Mouse (Mus musculus) myocyte (in vitro differentiated cells): ENCODE results near the gene Gm9964.

Experiments used
- CEBPB ChIP-seq: IDR thresholded peaks from 2 replicates; pipeline ENCODE4 v1.6.1; 2011; ENCODE audit warnings: mild to moderate bottlenecking, moderate library complexity; ENCODE audit not compliant: poor library complexity, insufficient read depth, severe bottlenecking
- E2F4 ChIP-seq: IDR thresholded peaks from one replicate; pipeline ENCODE4 v1.6.1; 2011; ENCODE audit warnings: mild to moderate bottlenecking, control low read depth, moderate library complexity; ENCODE audit not compliant: insufficient read depth
- MAX ChIP-seq: IDR thresholded peaks from one replicate; pipeline ENCODE4 v1.6.1; 2011; ENCODE audit warnings: low read depth, mild to moderate bottlenecking, control low read depth
- MYOD1 ChIP-seq, 3 experiments: IDR thresholded peaks; one replicate each; pipeline ENCODE4 v1.6.1; 2011; ENCODE audit warnings: control low read depth in 2 of 3, low read depth in 2 of 3, mild to moderate bottlenecking in 2 of 3, moderate library complexity in 1 of 3; ENCODE audit not compliant: insufficient read length in 2 of 3, control insufficient read depth in 1 of 3
- POLR2A ChIP-seq: IDR thresholded peaks from one replicate; pipeline ENCODE4 v1.6.1; 2011; ENCODE audit warnings: low read depth, mild to moderate bottlenecking, control low read depth, moderate library complexity; ENCODE audit not compliant: insufficient read length
- POLR2AphosphoS2 ChIP-seq: IDR thresholded peaks from one replicate; pipeline ENCODE4 v1.6.1; 2011; ENCODE audit warnings: low read depth, control low read depth; ENCODE audit not compliant: insufficient read length
- REST ChIP-seq: IDR thresholded peaks from one replicate; pipeline ENCODE4 v1.6.1; 2011; ENCODE audit warnings: mild to moderate bottlenecking, control low read depth, moderate library complexity; ENCODE audit not compliant: insufficient read depth, insufficient read length
- SRF ChIP-seq: IDR thresholded peaks from one replicate; pipeline ENCODE4 v1.6.1; 2011; ENCODE audit warnings: low read depth; ENCODE audit not compliant: control insufficient read depth, insufficient read length
- TCF12 ChIP-seq: IDR thresholded peaks from one replicate; pipeline ENCODE4 v1.6.1; 2011; ENCODE audit warnings: mild to moderate bottlenecking, control low read depth; ENCODE audit not compliant: poor library complexity, insufficient read depth, severe bottlenecking
- TCF3 ChIP-seq: IDR thresholded peaks from one replicate; pipeline ENCODE4 v1.6.1; 2011; ENCODE audit warnings: low read depth, control low read depth; ENCODE audit not compliant: insufficient read length
- USF1 ChIP-seq: IDR thresholded peaks from one replicate; pipeline ENCODE4 v1.6.1; 2011; ENCODE audit warnings: low read depth, mild to moderate bottlenecking, control low read depth, moderate library complexity

GRCm38 (mm10) chr11:79328060-79328459 is 31.4 kb upstream of the Gm9964 start:
- TF ChIP-seq POLR2A (no peak), USF1 (no peak), E2F4 (no peak), TCF3 (no peak), SRF (no peak), POLR2AphosphoS2 (no peak), MAX (no peak), TCF12 (no peak), CEBPB (no peak), MYOD1 (IDR thresholded peaks at IDR 0.05; ENCODE audit: control insufficient read depth in 1 of 3, insufficient read length in 2 of 3, low read depth in 2 of 3) (no peak), REST (no peak)
